Mouse (Mus musculus) embryonic fibroblast, embryonic 13.5 days (primary cell): ENCODE data around the gene Gstcd.

Source experiments
- CTCF ChIP-seq: IDR thresholded peaks from 2 replicates; pipeline ENCODE4 v1.5.1; 2011; ENCODE audit warnings: mild to moderate bottlenecking, control low read depth, low read length, moderate library complexity, borderline replicate concordance; ENCODE audit not compliant: insufficient read depth
- POLR2A ChIP-seq: IDR thresholded peaks from 2 replicates; pipeline ENCODE4 v1.6.1; 2011; ENCODE audit warnings: low read depth, mild to moderate bottlenecking, control low read depth, low read length, moderate library complexity

- TF ChIP-seq CTCF (no peak), POLR2A (no peak)
Observed at GRCm38 (mm10) chr3:132964715-132965507, 126.9 kb downstream of the Gstcd start.
